Mouse (Mus musculus) adrenal gland, postnatal 0 days (tissue): ENCODE measurements around the gene Ehd4. TPM values are rescaled to one million over a fixed set of nuclear protein-coding genes. Genes with fewer than 3 reads are reported as not detected.

Source experiments
- polyA plus RNA-seq: library from polyadenylated mRNA; unstranded; fragments of >200 nt; fragmentation: Nextera tagmentation; extraction: Ambion mirVana; gene quantifications from 2 replicates; pipeline ENCODE4 v1.2.1, GENCODE M21; 2015

Ehd4 gene
- 30.5 and 43.9 TPM in 2 replicates for polyA plus RNA-seq

GRCm38 (mm10) chr2:120154361-120154894 lies at the start of gene Ehd4:
Gene Ehd4 (minus strand): TSS chr2:120154606.

Other genes starting within 250 kb of the Ehd4 start
- gene Mapkbp1, start 181.9 kb downstream of the Ehd4 start, polyA plus RNA-seq = 2.2 TPM in 2 replicates
- 17.9 and 18.9 TPM in 2 replicates for gene Jmjd7, start 127.1 kb downstream of the Ehd4 start, polyA plus RNA-seq
- gene Gm28042, start 127.1 kb downstream of the Ehd4 start, polyA plus RNA-seq = 0.52 and 1.0 TPM in 2 replicates
- gene Pla2g4b, start 121.2 kb downstream of the Ehd4 start, polyA plus RNA-seq = 0.16 and 0.55 TPM in 2 replicates
- gene Pla2g4e, start 90.7 kb upstream of the Ehd4 start, polyA plus RNA-seq = 0.68 and 0.95 TPM in 2 replicates
- gene Pla2g4d, start 134.6 kb upstream of the Ehd4 start, polyA plus RNA-seq = 0.11 and 0.22 TPM in 2 replicates
- gene Pla2g4f, start 159.6 kb upstream of the Ehd4 start, polyA plus RNA-seq = not detected in 2 replicates
- gene Vps39, start 198.5 kb upstream of the Ehd4 start, polyA plus RNA-seq = 18.6 and 25.0 TPM in 2 replicates
- gene Ganc, start 249.3 kb upstream of the Ehd4 start, polyA plus RNA-seq = 6.2 and 14.0 TPM in 2 replicates
- 9.5 and 17.0 TPM in 2 replicates for gene Tmem87a, start 249.5 kb upstream of the Ehd4 start, polyA plus RNA-seq